Mouse (Mus musculus): ENCODE data around the gene Rapgef1. TPM values are rescaled to one million over a fixed set of nuclear protein-coding genes. Genes with fewer than 3 reads are reported as not detected.

The Rapgef1 gene
- total and polyA plus RNA-seq, 3 experiments, result 86.5 to 185 (median 170) TPM

- Histone ChIP-seq H3K27ac (ENCODE audit: insufficient read depth, low read depth) (peak overlapping the region; percentile 98), H3K9ac (ENCODE audit: insufficient read depth, low read depth) (peak overlapping the region; percentile 68; the same call in 1 of the 2 replicates), H3K79me2 (replicated peaks; ENCODE audit: control insufficient read depth, extremely low read depth, insufficient read depth, poor library complexity, severe bottlenecking) (peaks cover 78% of the 10 kb centered on the region), H3K27me3 (replicated peaks) (no peaks in the 10 kb centered on the region), H3K4me1 (ENCODE audit: control insufficient read depth in 1 of 2, insufficient read depth in 2 of 2) (peaks cover 73 to 96% of the 10 kb centered on the region in 2 experiments), H3K4me3 (replicated peaks in 1 of 3; ENCODE audit: low read depth in 2 of 3, low read length in 2 of 3, poor library complexity in 1 of 3) (peak overlapping the region in 2 of 3 experiments; percentile 2 to 10), H3K4me2 (ENCODE audit: insufficient read depth, low read depth, poor library complexity, severe bottlenecking) (peak overlapping the region; percentile 95), H3K36me3 (replicated peaks in 1 of 2; ENCODE audit: control insufficient read depth in 1 of 2, insufficient read depth in 1 of 2, low read length in 1 of 2) (peaks cover 9 to 61% of the 10 kb centered on the region in 2 experiments), H3K9me3 (replicated peaks; ENCODE audit: low read length) (no peaks in the 10 kb centered on the region)
- TF ChIP-seq HCFC1 (IDR thresholded peaks at IDR 0.05; ENCODE audit: low read depth, low read length) (peak; percentile 31; the same call in 1 of the 2 replicates), JUN (IDR thresholded peaks at IDR 0.05; ENCODE audit: insufficient read depth, low read depth, low read length) (peak; percentile 75), USF1 (IDR thresholded peaks at IDR 0.05; ENCODE audit: low read depth, low read length) (no peak), GABPA (IDR thresholded peaks at IDR 0.05; ENCODE audit: insufficient replicate concordance, low read depth, low read length) (peak; percentile 33; the same call in 1 of the 2 replicates), E2F4 (IDR thresholded peaks at IDR 0.05; ENCODE audit: insufficient replicate concordance, low read depth, low read length) (no peak), PAX5 (IDR thresholded peaks at IDR 0.05; ENCODE audit: low read length) (no peak), CTCF (conservative IDR thresholded peaks at IDR 0.05 in 1 of 2, IDR thresholded peaks at IDR 0.05 in 1 of 2; ENCODE audit: low read depth in 2 of 2, low read length in 2 of 2) (no peak), BHLHE40 (IDR thresholded peaks at IDR 0.05; ENCODE audit: low read depth, low read length) (peak; percentile 91), UBTF (IDR thresholded peaks at IDR 0.05; ENCODE audit: low read depth, low read length) (no peak), ZMIZ1 (IDR thresholded peaks at IDR 0.05; ENCODE audit: low read depth, low read length) (peak; percentile 72), MAX (IDR thresholded peaks at IDR 0.05; ENCODE audit: low read length) (peak; percentile 67; the same call in 1 of the 2 replicates), MXI1 (IDR thresholded peaks at IDR 0.05; ENCODE audit: low read depth, low read length) (peak; percentile 72), KAT2A (IDR thresholded peaks at IDR 0.05; ENCODE audit: insufficient replicate concordance, low read length) (peak; percentile 63; the same call in 1 of the 2 replicates), CHD2 (IDR thresholded peaks at IDR 0.05; ENCODE audit: low read length) (peak; percentile 93), NELFE (IDR thresholded peaks at IDR 0.05; ENCODE audit: low read depth, low read length) (peak; percentile 69), TBP (conservative IDR thresholded peaks at IDR 0.05; ENCODE audit: low read depth, low read length) (0 out of 2 replicates have a peak, but pooled peaks have one; percentile 30), ZC3H11A (IDR thresholded peaks at IDR 0.05; ENCODE audit: low read depth, low read length) (no peak), ZKSCAN1 (IDR thresholded peaks at IDR 0.05; ENCODE audit: borderline replicate concordance, low read depth, low read length) (no peak; the same call in 1 of the 2 replicates), MAZ (IDR thresholded peaks at IDR 0.05; ENCODE audit: low read depth, low read length) (peak; percentile 78), POLR2AphosphoS2 (IDR thresholded peaks at IDR 0.05; ENCODE audit: low read depth, low read length) (peak; percentile 61), MYC (IDR thresholded peaks at IDR 0.05; ENCODE audit: low read depth, low read length) (peak; percentile 67; the same call in 1 of the 2 replicates), SMC3 (IDR thresholded peaks at IDR 0.05; ENCODE audit: low read depth, low read length) (peak; percentile 29; the same call in 1 of the 2 replicates), CHD1 (IDR thresholded peaks at IDR 0.05; ENCODE audit: low read depth, low read length) (peak; percentile 96), IRF4 (IDR thresholded peaks at IDR 0.05; ENCODE audit: low read depth, low read length) (peak; percentile 89), ZNF384 (IDR thresholded peaks at IDR 0.05; ENCODE audit: low read depth, low read length) (0 out of 2 replicates have a peak, but pooled peaks have one; percentile 11), SIN3A (IDR thresholded peaks at IDR 0.05; ENCODE audit: low read length) (peak; percentile 83; the same call in 1 of the 2 replicates), MEF2A (IDR thresholded peaks at IDR 0.05; ENCODE audit: borderline replicate concordance, low read depth, low read length) (peak; percentile 94), ETS1 (conservative IDR thresholded peaks at IDR 0.05; ENCODE audit: low read depth, low read length) (peak; percentile 98), POLR2A (IDR thresholded peaks at IDR 0.05; ENCODE audit: low read depth, low read length) (peak; percentile 48), EP300 (IDR thresholded peaks at IDR 0.05; ENCODE audit: low read length) (peak; percentile 95), RAD21 (IDR thresholded peaks at IDR 0.05; ENCODE audit: low read depth, low read length) (peak; percentile 10; the same call in 1 of the 2 replicates), ELF1 (IDR thresholded peaks at IDR 0.05; ENCODE audit: low read depth, low read length) (peak; percentile 28), TCF12 (IDR thresholded peaks at IDR 0.05; ENCODE audit: low read depth, low read length) (peak; percentile 99), JUND (conservative IDR thresholded peaks at IDR 0.05; ENCODE audit: low read depth, low read length) (peak; percentile 83), USF2 (conservative IDR thresholded peaks at IDR 0.05; ENCODE audit: low read depth, low read length) (no peak), RCOR1 (conservative IDR thresholded peaks at IDR 0.05; ENCODE audit: low read depth, low read length) (peak; percentile 88), NRF1 (IDR thresholded peaks at IDR 0.05; ENCODE audit: low read depth, low read length) (peak; percentile 16; the same call in 1 of the 2 replicates), MAFK (IDR thresholded peaks at IDR 0.05; ENCODE audit: insufficient replicate concordance, low read length) (peak; percentile 95)
- dilution Hi-C loops (cut with MboI; ENCODE audit: extremely low pct_ligation_motif_present, extremely low pct_unique_long_range_greater_than_20kb, low sequenced_read_pairs), result no loop called here
- in situ Hi-C loops (cut with MboI; ENCODE audit: low pct_ligation_motif_present, low pct_unique_long_range_greater_than_20kb, low sequenced_read_pairs), result loop anchor here (5.0 kb wide), 1 partner anchor 43 kb away; no protein-coding TSS in a partner anchor
- DNase-seq (ENCODE audit: extremely low read depth), result peak; percentile 98
These were observed 9.8 kb downstream of the Rapgef1 start for GRCm38 (mm10) chr2:29629311-29629710.

Data from CH12.LX (cell line).